Mouse (Mus musculus): ENCODE results near the gene Arhgap23. TPM values are rescaled to one million over a fixed set of nuclear protein-coding genes. Genes with fewer than 3 reads are reported as not detected.

Gene Arhgap23
- polyA plus RNA-seq, 2 experiments, result 7.3 to 17.5 TPM

- Histone ChIP-seq H3K27ac (no peak overlapping the region), H3K9me3 (ENCODE audit: control insufficient read depth, low read length) (no peaks in the 10 kb centered on the region), H3K9ac (replicated peaks) (no peak overlapping the region), H3K4me3 (ENCODE audit: insufficient read depth in 1 of 2, low read depth in 2 of 2, low read length in 2 of 2) (no peak overlapping the region), H3K4me1 (replicated peaks; ENCODE audit: control insufficient read depth in 2 of 2, insufficient read depth in 2 of 2, low read length in 1 of 2) (no peaks in the 10 kb centered on the region), H3K4me2 (ENCODE audit: low read depth) (no peak overlapping the region), H3K36me3 (replicated peaks; ENCODE audit: control insufficient read depth, insufficient read depth, low read depth) (peaks cover 97% of the 10 kb centered on the region), H3K27me3 (ENCODE audit: control insufficient read depth, insufficient read depth, low read length) (no peaks in the 10 kb centered on the region)
- WGBS (ENCODE audit: insufficient replicate concordance), result 92% methylated on average over 7 of the region's 7 CpGs
- ATAC-seq (ENCODE audit: insufficient read depth) (no peak), DNase-seq (ENCODE audit: low read depth in 3 of 3, low spot score in 3 of 3) (no peak)
- peak; percentile 32; the same call in 1 of the 2 replicates for TF ChIP-seq CTCF (IDR thresholded peaks at IDR 0.05; ENCODE audit: low read depth)
- TF ChIP-seq EP300 (IDR thresholded peaks at IDR 0.05; ENCODE audit: low read depth), result no peak
Measured at GRCm38 (mm10) chr11:97469828-97470227, 54.5 kb downstream of the Arhgap23 start.

- WGBS (ENCODE audit: insufficient replicate concordance), result 90% methylated on average over 6 of the region's 6 CpGs
- H3K9me3 ChIP-seq (ENCODE audit: control insufficient read depth, low read length), result no peaks in the 10 kb centered on the region
Measured at GRCm38 (mm10) chr11:97471276-97471675, 55.9 kb downstream of the Arhgap23 start.

GRCm38 (mm10) chr11:97476334-97477095 is 61.2 kb downstream of the Arhgap23 start:
- H3K9ac ChIP-seq (replicated peaks), result no peak overlapping the region
- H3K27me3 ChIP-seq (ENCODE audit: control insufficient read depth, insufficient read depth, low read length), result no peaks in the 10 kb centered on the region
- no peaks in the 10 kb centered on the region for H3K9me3 ChIP-seq (ENCODE audit: control insufficient read depth, low read length)
- 68% methylated on average over 8 of the region's 8 CpGs for WGBS (ENCODE audit: insufficient replicate concordance)
- ATAC-seq (ENCODE audit: insufficient read depth), result no peak
- no peak overlapping the region for H3K27ac ChIP-seq
- peaks cover 99% of the 10 kb centered on the region for H3K36me3 ChIP-seq (replicated peaks; ENCODE audit: control insufficient read depth, insufficient read depth, low read depth)
- TF ChIP-seq CTCF (IDR thresholded peaks at IDR 0.05; ENCODE audit: low read depth), result peak; percentile 81
- no peak for TF ChIP-seq EP300 (IDR thresholded peaks at IDR 0.05; ENCODE audit: low read depth)
- H3K4me1 ChIP-seq (replicated peaks; ENCODE audit: control insufficient read depth in 2 of 2, insufficient read depth in 2 of 2, low read length in 1 of 2), result no peaks in the 10 kb centered on the region; a peak in 1 of 4 replicates
- DNase-seq (ENCODE audit: low read depth in 3 of 3, low spot score in 3 of 3), result peak; percentile 40 to 50 (median 47)
- no peak overlapping the region for H3K4me2 ChIP-seq (ENCODE audit: low read depth)
- H3K4me3 ChIP-seq (ENCODE audit: insufficient read depth in 1 of 2, low read depth in 2 of 2, low read length in 2 of 2), result no peak overlapping the region

More at GRCm38 (mm10) chr11:97471276-97471675, 55.9 kb downstream of the Arhgap23 start:
- Histone ChIP-seq H3K27me3 (ENCODE audit: control insufficient read depth, insufficient read depth, low read length) (no peaks in the 10 kb centered on the region), H3K36me3 (replicated peaks; ENCODE audit: control insufficient read depth, insufficient read depth, low read depth) (peaks cover 97% of the 10 kb centered on the region), H3K4me3 (ENCODE audit: insufficient read depth in 1 of 2, low read depth in 2 of 2, low read length in 2 of 2) (no peak overlapping the region), H3K27ac (no peak overlapping the region), H3K4me1 (replicated peaks; ENCODE audit: control insufficient read depth in 2 of 2, insufficient read depth in 2 of 2, low read length in 1 of 2) (no peaks in the 10 kb centered on the region), H3K9ac (replicated peaks) (no peak overlapping the region), H3K4me2 (ENCODE audit: low read depth) (no peak overlapping the region)
- DNase-seq (ENCODE audit: low read depth in 3 of 3, low spot score in 3 of 3) (no peak), ATAC-seq (ENCODE audit: insufficient read depth) (no peak)
- TF ChIP-seq CTCF (IDR thresholded peaks at IDR 0.05; ENCODE audit: low read depth) (no peak), EP300 (IDR thresholded peaks at IDR 0.05; ENCODE audit: low read depth) (no peak)

GRCm38 (mm10) chr11:97477431-97477830 is 62.1 kb downstream of the Arhgap23 start:
- Histone ChIP-seq H3K27ac (no peak overlapping the region), H3K9me3 (ENCODE audit: control insufficient read depth, low read length) (no peaks in the 10 kb centered on the region), H3K9ac (replicated peaks) (no peak overlapping the region), H3K27me3 (ENCODE audit: control insufficient read depth, insufficient read depth, low read length) (no peaks in the 10 kb centered on the region), H3K4me1 (replicated peaks; ENCODE audit: control insufficient read depth in 2 of 2, insufficient read depth in 2 of 2, low read length in 1 of 2) (no peaks in the 10 kb centered on the region; a peak in 1 of 4 replicates), H3K36me3 (replicated peaks; ENCODE audit: control insufficient read depth, insufficient read depth, low read depth) (peaks cover 99% of the 10 kb centered on the region), H3K4me2 (ENCODE audit: low read depth) (no peak overlapping the region), H3K4me3 (ENCODE audit: insufficient read depth in 1 of 2, low read depth in 2 of 2, low read length in 2 of 2) (no peak overlapping the region)
- ATAC-seq (ENCODE audit: insufficient read depth) (peak; percentile 42; the same call in 1 of the 2 replicates), DNase-seq (ENCODE audit: low read depth in 3 of 3, low spot score in 3 of 3) (no peak)
- whole genome bisulfite sequencing (ENCODE audit: insufficient replicate concordance), result 78% methylated on average over 7 of the region's 7 CpGs
- TF ChIP-seq CTCF (IDR thresholded peaks at IDR 0.05; ENCODE audit: low read depth) (no peak), EP300 (IDR thresholded peaks at IDR 0.05; ENCODE audit: low read depth) (no peak)

- ATAC-seq (ENCODE audit: insufficient read depth), result no peak
- H3K27me3 ChIP-seq (ENCODE audit: control insufficient read depth, insufficient read depth, low read length), result no peaks in the 10 kb centered on the region
- no peak for TF ChIP-seq CTCF (IDR thresholded peaks at IDR 0.05; ENCODE audit: low read depth)
- TF ChIP-seq EP300 (IDR thresholded peaks at IDR 0.05; ENCODE audit: low read depth), result no peak
- no peaks in the 10 kb centered on the region; a peak in 1 of 4 replicates for H3K4me1 ChIP-seq (replicated peaks; ENCODE audit: control insufficient read depth in 2 of 2, insufficient read depth in 2 of 2, low read length in 1 of 2)
- WGBS (ENCODE audit: insufficient replicate concordance), result 69% methylated on average over 6 of the region's 6 CpGs
- H3K4me2 ChIP-seq (ENCODE audit: low read depth), result no peak overlapping the region
- H3K9me3 ChIP-seq (ENCODE audit: control insufficient read depth, low read length), result no peaks in the 10 kb centered on the region
- H3K9ac ChIP-seq (replicated peaks), result no peak overlapping the region
- no peak for DNase-seq (ENCODE audit: low read depth in 3 of 3, low spot score in 3 of 3)
- H3K27ac ChIP-seq, result no peak overlapping the region
- H3K36me3 ChIP-seq (replicated peaks; ENCODE audit: control insufficient read depth, insufficient read depth, low read depth), result peaks cover 99% of the 10 kb centered on the region
- no peak overlapping the region for H3K4me3 ChIP-seq (ENCODE audit: insufficient read depth in 1 of 2, low read depth in 2 of 2, low read length in 2 of 2)
Measured at GRCm38 (mm10) chr11:97478345-97478744, 63.0 kb downstream of the Arhgap23 start.
